Mouse (Mus musculus): ENCODE results near the gene Nub1. TPM values are rescaled to one million over a fixed set of nuclear protein-coding genes. Genes with fewer than 3 reads are reported as not detected.

Gene Nub1
- polyA plus RNA-seq (2012; fragmentation: generic; extraction: Trizol): 18.6 TPM
- long read RNA-seq, experiment 1, transcript Nub1-201 (15 exons, 3,269 nt): minor isoform, 7 of 24 reads
- long read RNA-seq, experiment 1, transcript Nub1-202 (15 exons, 3,546 nt): major isoform, 8 of 24 reads
- long read RNA-seq, experiment 1, partial matches to known transcripts: 8 of 24 reads
- long read RNA-seq, experiment 1, other reads (novel, unspliced or antisense): 1 of 24 reads
- long read RNA-seq, experiment 2, transcript Nub1-202 (15 exons, 3,546 nt): minor isoform, 63 of 169 reads
- long read RNA-seq, experiment 2, transcript Nub1-201 (15 exons, 3,269 nt): major isoform, 79 of 169 reads
- long read RNA-seq, experiment 2, partial matches to known transcripts: 6 of 169 reads
- long read RNA-seq, experiment 2, other reads (novel, unspliced or antisense): 21 of 169 reads

- Histone ChIP-seq H3ac (ENCODE audit: control insufficient read depth, insufficient read length, low read depth) (peak within 1 kb of the TSS; percentile 76), H3K36me3 (ENCODE audit: control insufficient read depth, insufficient read depth) (peaks cover 10% of the 10 kb centered on the region), H3K79me2 (ENCODE audit: control insufficient read depth, insufficient read depth) (peaks cover 19% of the 10 kb centered on the region), H3K79me3 (ENCODE audit: low read depth) (peaks cover 8% of the 10 kb centered on the region), H3K4me3 (ENCODE audit: insufficient read depth, poor library complexity, severe bottlenecking) (peak within 1 kb of the TSS; percentile 57), H3K27me3 (ENCODE audit: control insufficient read depth, insufficient read depth, insufficient read length) (no peaks in the 10 kb centered on the region)
- TF ChIP-seq MYOG (IDR thresholded peaks at IDR 0.05; ENCODE audit: control insufficient read depth, extremely low read depth, insufficient read length) (no peak), USF1 (IDR thresholded peaks at IDR 0.05; ENCODE audit: low read depth) (peak; percentile 1), MAX (IDR thresholded peaks at IDR 0.05) (peak; percentile 29)
These were observed at the start of gene Nub1 for GRCm38 (mm10) chr5:24685366-24686093. TSS of gene Nub1 (plus strand) at chr5:24685532.

DNA sequence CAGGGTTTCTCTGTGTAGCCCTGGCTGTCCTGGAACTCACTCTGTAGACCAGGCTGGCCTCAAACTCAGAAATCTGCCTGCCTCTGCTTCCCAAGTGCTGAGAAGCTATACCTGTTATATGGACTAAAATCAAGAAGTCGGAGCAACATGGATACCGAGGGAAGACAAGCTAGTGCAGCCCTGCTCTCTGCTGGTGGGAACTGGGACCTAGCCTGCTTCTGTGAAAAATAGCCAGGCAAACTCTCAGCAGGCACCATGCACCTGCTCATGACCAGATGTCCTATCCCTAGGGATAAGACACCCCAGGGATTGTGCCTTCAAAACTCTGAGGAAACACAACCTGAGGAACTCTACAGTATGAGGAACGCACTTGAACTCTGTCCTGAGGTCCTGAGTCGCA, 48.3 kb upstream of the Nub1 start:
- Histone ChIP-seq H3K79me2 (ENCODE audit: control insufficient read depth, insufficient read depth) (no peaks in the 10 kb centered on the region), H3K4me3 (ENCODE audit: insufficient read depth, poor library complexity, severe bottlenecking) (no peak overlapping the region), H3K27me3 (ENCODE audit: control insufficient read depth, insufficient read depth, insufficient read length) (no peaks in the 10 kb centered on the region), H3ac (ENCODE audit: control insufficient read depth, insufficient read length, low read depth) (no peak overlapping the region), H3K36me3 (ENCODE audit: control insufficient read depth, insufficient read depth) (no peaks in the 10 kb centered on the region), H3K79me3 (ENCODE audit: low read depth) (no peaks in the 10 kb centered on the region)
- TF ChIP-seq CEBPB (IDR thresholded peaks at IDR 0.05; ENCODE audit: low read depth): no peak
- TF ChIP-seq CTCF (IDR thresholded peaks at IDR 0.05; ENCODE audit: control insufficient read depth, insufficient read depth, insufficient read length): no peak
- no peak for TF ChIP-seq MYOD1 (IDR thresholded peaks at IDR 0.05; ENCODE audit: control insufficient read depth, insufficient read length, low read depth)
- no peak for TF ChIP-seq MAX (IDR thresholded peaks at IDR 0.05)
- no peak for TF ChIP-seq MYOG (IDR thresholded peaks at IDR 0.05; ENCODE audit: control insufficient read depth, extremely low read depth, insufficient read length)
- TF ChIP-seq USF1 (IDR thresholded peaks at IDR 0.05; ENCODE audit: low read depth): no peak
- no peak for TF ChIP-seq FOSL1 (IDR thresholded peaks at IDR 0.05; ENCODE audit: insufficient read depth, low read length, poor library complexity, severe bottlenecking)

DNA sequence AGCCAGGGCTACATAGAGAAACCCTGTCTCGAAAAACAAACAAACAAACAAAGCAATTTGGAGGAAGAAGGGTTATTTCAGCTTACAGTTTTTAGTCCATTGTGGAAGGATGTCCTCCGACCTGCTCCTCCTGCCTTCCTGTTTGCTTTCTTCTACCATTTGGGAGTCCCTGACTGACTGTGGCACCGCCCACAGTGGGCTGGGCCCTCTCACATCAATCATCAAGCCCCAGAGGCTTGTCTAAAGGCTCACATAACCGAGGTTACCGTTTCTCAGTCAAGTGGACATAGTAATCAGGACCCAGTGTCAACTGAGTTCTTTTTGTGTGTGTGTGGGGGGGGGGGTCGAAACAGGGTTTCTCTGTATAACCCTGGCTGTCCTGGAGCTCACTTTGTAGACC, 47.2 kb upstream of the Nub1 start:
- H3ac ChIP-seq (ENCODE audit: control insufficient read depth, insufficient read length, low read depth): no peak overlapping the region
- no peak overlapping the region for H3K4me3 ChIP-seq (ENCODE audit: insufficient read depth, poor library complexity, severe bottlenecking)
- TF ChIP-seq MYOG (IDR thresholded peaks at IDR 0.05; ENCODE audit: control insufficient read depth, extremely low read depth, insufficient read length) (no peak), USF1 (IDR thresholded peaks at IDR 0.05; ENCODE audit: low read depth) (no peak), CTCF (IDR thresholded peaks at IDR 0.05; ENCODE audit: control insufficient read depth, insufficient read depth, insufficient read length) (no peak), MAX (IDR thresholded peaks at IDR 0.05) (no peak)
- no peaks in the 10 kb centered on the region for H3K36me3 ChIP-seq (ENCODE audit: control insufficient read depth, insufficient read depth)
- no peaks in the 10 kb centered on the region for H3K79me3 ChIP-seq (ENCODE audit: low read depth)
- no peaks in the 10 kb centered on the region for H3K79me2 ChIP-seq (ENCODE audit: control insufficient read depth, insufficient read depth)
- H3K27me3 ChIP-seq (ENCODE audit: control insufficient read depth, insufficient read depth, insufficient read length): no peaks in the 10 kb centered on the region

- Histone ChIP-seq H3K4me3 (ENCODE audit: insufficient read depth, poor library complexity, severe bottlenecking) (no peak overlapping the region), H3K27me3 (ENCODE audit: control insufficient read depth, insufficient read depth, insufficient read length) (no peaks in the 10 kb centered on the region), H3ac (ENCODE audit: control insufficient read depth, insufficient read length, low read depth) (no peak overlapping the region), H3K79me2 (ENCODE audit: control insufficient read depth, insufficient read depth) (no peaks in the 10 kb centered on the region), H3K79me3 (ENCODE audit: low read depth) (no peaks in the 10 kb centered on the region), H3K36me3 (ENCODE audit: control insufficient read depth, insufficient read depth) (no peaks in the 10 kb centered on the region)
- TF ChIP-seq CEBPB (IDR thresholded peaks at IDR 0.05; ENCODE audit: low read depth) (no peak), CTCF (IDR thresholded peaks at IDR 0.05; ENCODE audit: control insufficient read depth, insufficient read depth, insufficient read length) (no peak)
These were observed 46.3 kb upstream of the Nub1 start for GRCm38 (mm10) chr5:24639081-24639480.

GRCm38 (mm10) chr5:24645454-24645853, 39.9 kb upstream of the Nub1 start:
- TF ChIP-seq MYOD1 (IDR thresholded peaks at IDR 0.05; ENCODE audit: control insufficient read depth, insufficient read length, low read depth) (no peak), USF1 (IDR thresholded peaks at IDR 0.05; ENCODE audit: low read depth) (no peak)
- no peaks in the 10 kb centered on the region for H3K36me3 ChIP-seq (ENCODE audit: control insufficient read depth, insufficient read depth)
- H3K79me2 ChIP-seq (ENCODE audit: control insufficient read depth, insufficient read depth): no peaks in the 10 kb centered on the region
- no peaks in the 10 kb centered on the region for H3K27me3 ChIP-seq (ENCODE audit: control insufficient read depth, insufficient read depth, insufficient read length)
- no peak overlapping the region for H3ac ChIP-seq (ENCODE audit: control insufficient read depth, insufficient read length, low read depth)
- H3K79me3 ChIP-seq (ENCODE audit: low read depth): no peaks in the 10 kb centered on the region
- H3K4me3 ChIP-seq (ENCODE audit: insufficient read depth, poor library complexity, severe bottlenecking): no peak overlapping the region

- H3K79me2 ChIP-seq (ENCODE audit: control insufficient read depth, insufficient read depth): no peaks in the 10 kb centered on the region
- no peaks in the 10 kb centered on the region for H3K36me3 ChIP-seq (ENCODE audit: control insufficient read depth, insufficient read depth)
- no peak overlapping the region for H3K4me3 ChIP-seq (ENCODE audit: insufficient read depth, poor library complexity, severe bottlenecking)
- no peak for TF ChIP-seq MYOD1 (IDR thresholded peaks at IDR 0.05; ENCODE audit: control insufficient read depth, insufficient read length, low read depth)
- no peak overlapping the region for H3ac ChIP-seq (ENCODE audit: control insufficient read depth, insufficient read length, low read depth)
- H3K27me3 ChIP-seq (ENCODE audit: control insufficient read depth, insufficient read depth, insufficient read length): peaks cover 4% of the 10 kb centered on the region
- H3K79me3 ChIP-seq (ENCODE audit: low read depth): no peaks in the 10 kb centered on the region
These were observed 36.1 kb upstream of the Nub1 start for GRCm38 (mm10) chr5:24649231-24649630.

Data from C2C12 (cell line).